Mouse (Mus musculus) c-Kit-positive CD71-positive TER-119-positive erythroid progenitor cells, embryonic 14.5 days (primary cell): ENCODE measurements at regions not wholly inside any gene's neighbourhood (a gene's known extent, or its start where the extent isn't known, plus 50 kb on each side); places are given as distances from the start of the nearest gene placed in this dataset.

ENCODE experiments used
- DNase-seq: peaks from one replicate; pipeline ENCODE4 v3.0.0-alpha.2; 2013; ENCODE audit warnings: low spot score

- DNase-seq: no peak
These were observed 132.2 kb downstream of the Tmem17 start for GRCm38 (mm10) chr11:22644010-22644625.

- no peak for DNase-seq
These were observed 133.0 kb downstream of the Tmem17 start for GRCm38 (mm10) chr11:22644877-22645276.

- DNase-seq: no peak
These were observed 134.5 kb downstream of the Tmem17 start for GRCm38 (mm10) chr11:22646192-22646936.

GRCm38 (mm10) chr11:22648275-22648674 lies 136.4 kb downstream of the Tmem17 start:
- DNase-seq: no peak

- no peak for DNase-seq
These were observed 138.9 kb downstream of the Tmem17 start for GRCm38 (mm10) chr11:22650771-22651170.

- no peak for DNase-seq
These were observed 139.4 kb downstream of the Tmem17 start for GRCm38 (mm10) chr11:22651313-22651712.

GRCm38 (mm10) chr11:22651911-22652310 lies 140.0 kb downstream of the Tmem17 start:
- no peak for DNase-seq

GRCm38 (mm10) chr11:22652931-22653330 lies 141.0 kb downstream of the Tmem17 start:
- DNase-seq: no peak

GRCm38 (mm10) chr11:22653366-22653765 lies 141.5 kb downstream of the Tmem17 start:
- DNase-seq: no peak

GRCm38 (mm10) chr11:22657635-22658034 lies 145.7 kb downstream of the Tmem17 start:
- DNase-seq: no peak

GRCm38 (mm10) chr11:22661072-22661471 lies 149.2 kb downstream of the Tmem17 start:
- no peak for DNase-seq

GRCm38 (mm10) chr11:22661713-22662551 lies 150.0 kb downstream of the Tmem17 start:
- no peak for DNase-seq

- DNase-seq: no peak
These were observed 154.1 kb downstream of the Tmem17 start for GRCm38 (mm10) chr11:22665978-22666377.

GRCm38 (mm10) chr11:22666378-22666777 lies 154.5 kb downstream of the Tmem17 start:
- DNase-seq: no peak

- no peak for DNase-seq
These were observed 156.3 kb downstream of the Tmem17 start for GRCm38 (mm10) chr11:22668220-22668619.

GRCm38 (mm10) chr11:22669267-22669666 lies 157.4 kb downstream of the Tmem17 start:
- DNase-seq: no peak

GRCm38 (mm10) chr11:22671791-22672490 lies 160.1 kb downstream of the Tmem17 start:
- DNase-seq: no peak

- DNase-seq: no peak
These were observed 163.2 kb downstream of the Tmem17 start for GRCm38 (mm10) chr11:22675047-22675446.

GRCm38 (mm10) chr11:22675754-22676153 lies 163.9 kb downstream of the Tmem17 start:
- no peak for DNase-seq

- DNase-seq: no peak
These were observed 165.4 kb downstream of the Tmem17 start for GRCm38 (mm10) chr11:22677337-22677736.

GRCm38 (mm10) chr11:22684576-22684975 lies 172.7 kb downstream of the Tmem17 start:
- no peak for DNase-seq

GRCm38 (mm10) chr11:22690829-22691228 lies 169.9 kb downstream of the B3gnt2 start:
- DNase-seq: no peak
